In the genomic region with DNA sequence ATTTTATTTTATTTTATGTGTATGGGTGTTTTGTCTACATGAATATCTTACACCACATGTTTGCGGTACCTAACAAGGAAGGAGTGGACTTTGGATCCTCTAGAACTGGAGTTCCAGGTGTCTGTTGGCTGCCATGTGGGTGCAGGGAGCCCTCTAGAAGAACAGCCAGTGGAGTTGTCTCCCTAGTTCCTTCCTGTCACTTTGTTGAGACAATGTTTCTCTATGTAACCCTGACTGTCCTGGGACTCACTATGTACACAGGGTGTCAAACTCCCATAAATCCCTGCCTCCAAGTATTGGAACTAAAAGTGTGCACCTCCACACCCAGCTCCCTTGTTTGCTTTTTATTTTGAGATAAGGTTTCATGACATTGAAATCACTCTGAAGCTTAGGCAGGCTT, we compare ENCODE assay signal across 24 mouse cellular contexts.
"Had no signal": no experiment of that assay in that cellular context is flagged by ENCODE, and none has a peak within 500 bp of the region (broad histone marks: within the 10 kb centered on the region; RNA-seq: fewer than 3 reads in every experiment).

No protein-coding gene starts in this region.

- H3K9me3 ChIP-seq: kidney, embryonic 15.5 days; limb, embryonic 12.5 days; limb, embryonic 15.5 days; lung, embryonic 15.5 days; megakaryocyte, embryonic 14.5 days; midbrain, embryonic 10.5 days; neural tube, embryonic 12.5 days; neural tube, embryonic 15.5 days had no signal

- H3K27me3 ChIP-seq: kidney, embryonic 15.5 days; limb, embryonic 12.5 days; limb, embryonic 15.5 days; lung, embryonic 15.5 days; megakaryocyte, embryonic 14.5 days; neural tube, embryonic 12.5 days; neural tube, embryonic 15.5 days had no signal

- H3K9ac ChIP-seq: kidney, embryonic 15.5 days; limb, embryonic 12.5 days; limb, embryonic 15.5 days; liver, embryonic 14.5 days; lung, embryonic 15.5 days; neural tube, embryonic 12.5 days; neural tube, embryonic 15.5 days had no signal

- H3K36me3 ChIP-seq: kidney, embryonic 15.5 days; limb, embryonic 12.5 days; limb, embryonic 15.5 days; lung, embryonic 15.5 days; midbrain, embryonic 10.5 days; neural tube, embryonic 12.5 days; neural tube, embryonic 15.5 days had no signal

- H3K27ac ChIP-seq: kidney, embryonic 15.5 days; limb, embryonic 12.5 days; limb, embryonic 15.5 days; liver, embryonic 14.5 days; lung, embryonic 15.5 days; midbrain, embryonic 10.5 days; neural tube, embryonic 12.5 days; neural tube, embryonic 15.5 days had no signal

- H3K4me1 ChIP-seq: kidney, embryonic 15.5 days; limb, embryonic 12.5 days; limb, embryonic 15.5 days; lung, embryonic 15.5 days; midbrain, embryonic 10.5 days; neural tube, embryonic 12.5 days; neural tube, embryonic 15.5 days had no signal

- H3K4me2 ChIP-seq: kidney, embryonic 15.5 days; limb, embryonic 12.5 days; limb, embryonic 15.5 days; lung, embryonic 15.5 days; neural tube, embryonic 12.5 days; neural tube, embryonic 15.5 days had no signal

- DNase-seq: kidney, adult 8-10 months; kidney, postnatal 10 days; kidney, postnatal 36 days; layer of hippocampus, postnatal 36 days; left cerebral cortex, postnatal 4 days; lung, adult 18-20 months; lung, postnatal 10 days; lung, postnatal 36 days; midbrain, embryonic 14.5 days; right cerebral cortex, adult 18-20 months; right cerebral cortex, postnatal 14 days; right cerebral cortex, postnatal 4 days; thymus, adult 2 months; thymus, postnatal 14 days; thymus, postnatal 4 days had no signal

- H3K4me3 ChIP-seq: kidney, embryonic 15.5 days; limb, embryonic 12.5 days; limb, embryonic 15.5 days; lung, embryonic 15.5 days; megakaryocyte, embryonic 14.5 days; midbrain, embryonic 10.5 days; neural tube, embryonic 12.5 days; neural tube, embryonic 15.5 days had no signal
